In genomic region chr5:113396286-113396934, GRCm38 (mm10) we compare ENCODE assay signal across 44 mouse cellular contexts. TPM values are rescaled to one million over a fixed set of nuclear protein-coding genes. Genes with fewer than 3 reads are reported as not detected.
DNase-seq lines count a peak whose midpoint lies in the region; ATAC-seq lines count a peak whose summit lies in the region.
"Had no signal": no experiment of that assay in that cellular context is flagged by ENCODE, and none has a peak within 500 bp of the region (broad histone marks: within the 10 kb centered on the region; RNA-seq: fewer than 3 reads in every experiment).

No protein-coding gene starts in this region.

- H3K27ac ChIP-seq in lung, embryonic 16.5 days (ENCODE audit: low read length), result no peak overlapping the region
- peak overlapping the region; percentile 15; the same call in 1 of the 2 replicates for H3K27ac ChIP-seq in midbrain, embryonic 14.5 days (replicated peaks; ENCODE audit: low read depth, low read length)
- H3K27ac ChIP-seq in midbrain, embryonic 16.5 days (ENCODE audit: low read length), result no peak overlapping the region
- H3K27ac ChIP-seq: embryonic facial prominence, embryonic 13.5 days; forebrain, embryonic 10.5 days; forebrain, embryonic 15.5 days; heart, adult 2 months; limb, embryonic 15.5 days; liver, embryonic 13.5 days had no signal

- no peak overlapping the region for H3K4me3 ChIP-seq in lung, embryonic 16.5 days (ENCODE audit: low read length)
- no peak overlapping the region for H3K4me3 ChIP-seq in midbrain, embryonic 14.5 days (replicated peaks; ENCODE audit: low read depth, low read length)
- H3K4me3 ChIP-seq in midbrain, embryonic 16.5 days (ENCODE audit: low read depth, low read length), result no peak overlapping the region
- H3K4me3 ChIP-seq: embryonic facial prominence, embryonic 13.5 days; forebrain, embryonic 10.5 days; forebrain, embryonic 15.5 days; heart, adult 2 months; heart, embryonic 12.5 days; limb, embryonic 10.5 days; limb, embryonic 15.5 days; liver, embryonic 13.5 days; neural tube, embryonic 12.5 days had no signal

- no peak overlapping the region for H3K4me2 ChIP-seq in lung, embryonic 16.5 days (ENCODE audit: low read depth, low read length)
- H3K4me2 ChIP-seq in midbrain, embryonic 14.5 days (ENCODE audit: low read length), result no peak overlapping the region
- H3K4me2 ChIP-seq in midbrain, embryonic 16.5 days (ENCODE audit: low read length), result no peak overlapping the region
- H3K4me2 ChIP-seq: embryonic facial prominence, embryonic 13.5 days; forebrain, embryonic 15.5 days; heart, embryonic 12.5 days; limb, embryonic 15.5 days; liver, embryonic 13.5 days; neural tube, embryonic 12.5 days had no signal

- H3K9me3 ChIP-seq in lung, embryonic 16.5 days (ENCODE audit: control insufficient read depth, low read length), result peaks cover 4% of the 10 kb centered on the region; the same call in 1 of the 2 replicates
- no peaks in the 10 kb centered on the region for H3K9me3 ChIP-seq in midbrain, embryonic 14.5 days (ENCODE audit: control insufficient read depth, low read length)
- H3K9me3 ChIP-seq in midbrain, embryonic 16.5 days (replicated peaks; ENCODE audit: control insufficient read depth, low read length, poor library complexity, severe bottlenecking), result no peaks in the 10 kb centered on the region; the same call in 1 of the 2 replicates
- H3K9me3 ChIP-seq: forebrain, embryonic 15.5 days; limb, embryonic 15.5 days had no signal

- no peaks in the 10 kb centered on the region for H3K4me1 ChIP-seq in lung, embryonic 16.5 days (replicated peaks; ENCODE audit: control insufficient read depth, insufficient read depth, low read length)
- 0 out of 2 replicates have a peak, but pooled peaks cover 7% of the 10 kb centered on the region for H3K4me1 ChIP-seq in midbrain, embryonic 14.5 days (ENCODE audit: control insufficient read depth, insufficient read depth, low read length)
- H3K4me1 ChIP-seq in midbrain, embryonic 16.5 days (ENCODE audit: control insufficient read depth, insufficient read depth, low read length), result peaks cover 4% of the 10 kb centered on the region; the same call in 1 of the 2 replicates
- H3K4me1 ChIP-seq: embryonic facial prominence, embryonic 13.5 days; forebrain, embryonic 15.5 days; heart, embryonic 12.5 days; limb, embryonic 15.5 days; liver, embryonic 13.5 days had no signal

- no peaks in the 10 kb centered on the region for H3K36me3 ChIP-seq in lung, embryonic 16.5 days (ENCODE audit: control insufficient read depth, insufficient read depth, low read length)
- no peaks in the 10 kb centered on the region for H3K36me3 ChIP-seq in midbrain, embryonic 14.5 days (ENCODE audit: control insufficient read depth, insufficient read depth, low read length)
- H3K36me3 ChIP-seq in midbrain, embryonic 16.5 days (ENCODE audit: control insufficient read depth, insufficient read depth, low read length), result no peaks in the 10 kb centered on the region
- H3K36me3 ChIP-seq: embryonic facial prominence, embryonic 13.5 days; forebrain, embryonic 10.5 days; forebrain, embryonic 15.5 days; heart, embryonic 12.5 days; limb, embryonic 10.5 days; limb, embryonic 15.5 days; liver, embryonic 13.5 days; neural tube, embryonic 12.5 days had no signal

- no peak overlapping the region for H3K9ac ChIP-seq in lung, embryonic 16.5 days (ENCODE audit: low read length)
- H3K9ac ChIP-seq in midbrain, embryonic 14.5 days (replicated peaks; ENCODE audit: low read length), result no peak overlapping the region
- H3K9ac ChIP-seq in midbrain, embryonic 16.5 days (ENCODE audit: low read depth, low read length), result no peak overlapping the region
- H3K9ac ChIP-seq: embryonic facial prominence, embryonic 13.5 days; forebrain, embryonic 15.5 days; heart, embryonic 12.5 days; limb, embryonic 15.5 days; liver, embryonic 13.5 days; neural tube, embryonic 12.5 days had no signal

- no peaks in the 10 kb centered on the region for H3K27me3 ChIP-seq in lung, embryonic 16.5 days (ENCODE audit: control insufficient read depth, insufficient read depth, low read depth, low read length)
- H3K27me3 ChIP-seq in midbrain, embryonic 14.5 days (ENCODE audit: control insufficient read depth, insufficient read depth, low read length), result no peaks in the 10 kb centered on the region
- no peaks in the 10 kb centered on the region for H3K27me3 ChIP-seq in midbrain, embryonic 16.5 days (ENCODE audit: control insufficient read depth, insufficient read depth, low read depth, low read length)
- H3K27me3 ChIP-seq: forebrain, embryonic 15.5 days; limb, embryonic 15.5 days; liver, embryonic 13.5 days; neural tube, embryonic 12.5 days had no signal

- no peak for DNase-seq in lung, postnatal 10 days
- peak; percentile 42 for DNase-seq in midbrain, embryonic 14.5 days
- peak; percentile 58 for DNase-seq in retina, adult 2 months (ENCODE audit: low read depth, low spot score)
- DNase-seq: adrenal gland, adult 2 months; adrenal gland, postnatal 36 days; cerebellum, adult 18-20 months; cerebellum, postnatal 10 days; gastrocnemius, postnatal 36 days; heart, adult 2 months; heart, postnatal 4 days; kidney, adult 9 months; kidney, postnatal 10 days; layer of hippocampus, postnatal 36 days; liver, embryonic 13.5 days; lung, adult 18-20 months; lung, postnatal 36 days; right cerebral cortex, postnatal 14 days; thymus, postnatal 4 days had no signal

- WGBS in lung, embryonic 16.5 days, result 75% methylated on average over 17 of the region's 17 CpGs
- 42% methylated on average over 17 of the region's 17 CpGs for WGBS in midbrain, embryonic 14.5 days
- 41% methylated on average over 17 of the region's 17 CpGs for WGBS in midbrain, embryonic 16.5 days

- ATAC-seq in lung, embryonic 16.5 days (ENCODE audit: low read depth), result peak; percentile 77
- ATAC-seq in midbrain, embryonic 14.5 days (ENCODE audit: low FRiP score, low TSS enrichment), result no peak
- no peak for ATAC-seq in midbrain, embryonic 16.5 days
- ATAC-seq in CD4-positive, CD25-positive, alpha-beta regulatory T cell, adult 4 months, result no peak
- ATAC-seq in megakaryocyte-erythroid progenitor cell, adult 5-6 weeks (replicated peaks; ENCODE audit: low FRiP score, low TSS enrichment, poor library complexity, severe bottlenecking), result no peak
- ATAC-seq: activated CD4-positive, CD25-positive, alpha-beta regulatory T cell, adult 4 months; forebrain, embryonic 15.5 days; intestine, postnatal 0 days had no signal

RNA-seq across cellular contexts. Expression of gene Aym1, which starts 39.3 kb away (rescaled TPM):
- not detected in 2 replicates for polyA plus RNA-seq in lung, embryonic 16.5 days (2015; fragmentation: Nextera tagmentation; extraction: Ambion mirVana)
- not detected in 2 replicates for polyA plus RNA-seq in midbrain, embryonic 14.5 days (2014; fragmentation: Nextera tagmentation; extraction: Ambion mirVana)
- not detected in 2 replicates for polyA plus RNA-seq in midbrain, embryonic 16.5 days (2015; fragmentation: Nextera tagmentation; extraction: Ambion mirVana)
- polyA plus RNA-seq in CD4-positive, CD25-positive, alpha-beta regulatory T cell, adult 4 months (2017; shearing (Covaris generic)), result not detected
- total RNA-seq in megakaryocyte-erythroid progenitor cell, adult 5-6 weeks (2014; fragmentation: Nextera tagmentation), result not detected in 2 replicates
- total RNA-seq in megakaryocyte-erythroid progenitor cell, adult 5-6 weeks (2017), result not detected in 2 replicates
- total RNA-seq: adrenal gland, adult 2 months; adrenal gland, postnatal 36 days; CH12.LX; common myeloid progenitor, adult 5-6 weeks; ES-E14; gastrocnemius, adult 18-20 months; gastrocnemius, postnatal 36 days; heart, adult 2 months; heart, postnatal 4 days; layer of hippocampus, postnatal 36 days; left cerebral cortex, postnatal 10 days; megakaryocyte, adult 5-6 weeks had no signal
- polyA plus RNA-seq: activated CD4-positive, CD25-positive, alpha-beta regulatory T cell, adult 4 months; adrenal gland, adult 2 months; brain, embryonic 14.5 days; embryonic facial prominence, embryonic 13.5 days; forebrain, embryonic 10.5 days; forebrain, embryonic 15.5 days; frontal cortex, adult 2 months; heart, adult 2 months; heart, embryonic 12.5 days; heart, postnatal 0 days; intestine, postnatal 0 days; large intestine, adult 2 months; limb, embryonic 10.5 days; limb, embryonic 15.5 days; liver, embryonic 13.5 days; neural tube, embryonic 12.5 days; small intestine, adult 2 months; stomach, embryonic 14.5 days; thymus, postnatal 0 days had no signal
